Mouse (Mus musculus): ENCODE measurements around the gene Clcn3. TPM values are rescaled to one million over a fixed set of nuclear protein-coding genes. Genes with fewer than 3 reads are reported as not detected.

Clcn3 gene
- total RNA-seq, 4 experiments from 2014 or later = 34.5 to 37.8 (median 35.6) TPM

GRCm38 (mm10) chr8:60952803-60953202 is 30.3 kb downstream of the Clcn3 start:
- no peak for DNase-seq (ENCODE audit: low spot score in 2 of 2)

GRCm38 (mm10) chr8:60951757-60952156 is 31.3 kb downstream of the Clcn3 start:
- no peak for DNase-seq (ENCODE audit: low spot score in 2 of 2)

- DNase-seq (ENCODE audit: low spot score in 2 of 2) = no peak
Measured at GRCm38 (mm10) chr8:60951271-60951670, 31.8 kb downstream of the Clcn3 start.

DNA sequence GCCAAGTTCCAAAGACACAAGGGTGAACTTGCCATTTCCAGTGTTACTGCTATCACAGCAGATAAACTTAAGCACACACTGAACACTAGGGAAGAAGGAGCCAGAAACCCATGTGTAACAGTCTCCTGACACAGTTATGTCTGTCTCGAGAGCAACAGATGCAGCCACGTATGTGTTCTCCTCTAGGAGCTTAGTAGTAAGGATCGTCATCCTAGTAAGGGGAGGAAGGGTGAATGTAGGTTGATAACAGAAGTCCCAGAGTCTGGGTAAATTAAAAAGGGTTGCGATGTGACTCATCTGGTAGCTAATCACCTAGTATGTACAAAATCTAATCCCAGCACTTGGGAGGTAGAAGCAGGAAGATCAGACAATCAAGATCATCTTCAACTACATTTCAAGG is 33.2 kb downstream of the Clcn3 start:
- DNase-seq (ENCODE audit: low spot score in 2 of 2) = no peak

DNA sequence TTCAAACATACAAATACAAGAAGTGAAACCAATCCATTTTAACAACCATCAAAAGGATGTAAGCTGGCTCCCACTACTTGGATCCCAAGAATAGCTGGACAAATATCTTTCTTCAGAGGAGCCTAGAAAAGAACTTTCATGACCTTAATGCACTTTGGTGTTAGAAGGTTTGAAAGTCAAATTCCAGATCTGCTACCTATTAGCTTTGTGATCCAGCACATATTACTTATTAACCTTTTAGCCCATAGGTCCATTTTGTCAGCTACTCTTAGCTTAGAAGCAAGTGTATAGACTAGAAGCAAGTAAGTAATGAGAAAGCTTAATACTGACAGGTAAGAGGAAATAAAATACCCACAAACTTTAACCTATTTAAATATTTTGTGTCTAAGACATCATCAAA is 35.6 kb downstream of the Clcn3 start:
- no peak for DNase-seq (ENCODE audit: low spot score in 2 of 2)

DNA sequence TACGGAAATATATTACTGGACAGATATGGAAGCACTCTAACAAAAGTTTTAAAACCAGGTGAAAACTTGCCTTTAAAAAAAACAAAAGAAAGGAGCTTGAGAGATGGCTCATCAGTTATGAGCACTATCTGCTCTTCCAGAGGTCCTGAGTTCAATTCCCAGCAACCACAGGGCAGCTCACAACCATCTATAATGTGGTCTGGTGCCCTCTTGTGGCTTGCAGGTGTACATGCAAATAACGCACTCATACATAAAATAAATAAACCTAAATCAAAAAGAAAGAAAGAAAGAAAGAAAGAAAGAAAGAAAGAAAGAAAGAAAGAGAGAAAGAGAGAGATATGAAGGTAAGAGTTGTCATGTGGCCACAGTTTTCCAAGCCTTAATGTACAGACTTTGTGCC is 40.2 kb downstream of the Clcn3 start:
- DNase-seq (ENCODE audit: low spot score in 2 of 2) = no peak

GRCm38 (mm10) chr8:60938717-60939424 is 44.2 kb downstream of the Clcn3 start:
- DNase-seq (ENCODE audit: low spot score in 2 of 2) = no peak

DNA sequence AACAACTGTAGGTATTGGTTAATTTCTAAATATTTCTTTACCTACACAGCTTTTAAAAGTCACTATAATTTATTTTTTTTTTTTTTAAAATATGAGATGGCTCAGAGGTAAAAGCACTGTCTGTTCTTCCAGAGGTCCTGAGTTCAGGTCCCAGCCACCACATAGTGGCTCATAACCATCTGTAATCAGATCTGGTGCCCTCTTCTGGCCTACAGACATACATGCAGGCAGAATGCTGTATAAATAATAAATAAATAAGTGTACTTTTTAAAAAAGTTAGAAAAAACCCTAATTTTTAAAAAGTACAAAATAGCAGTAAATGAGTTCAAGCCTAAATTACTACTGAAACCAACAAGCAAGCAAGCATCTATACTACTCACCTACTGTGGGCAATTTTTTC is 49.5 kb downstream of the Clcn3 start:
- DNase-seq (ENCODE audit: low spot score in 2 of 2) = no peak

- no peak for DNase-seq (ENCODE audit: low spot score in 2 of 2)
Measured at GRCm38 (mm10) chr8:60920176-60920575, 62.9 kb downstream of the Clcn3 start.

GRCm38 (mm10) chr8:60919069-60919468 is 64.0 kb downstream of the Clcn3 start:
- no peak for DNase-seq (ENCODE audit: low spot score in 2 of 2)

DNA sequence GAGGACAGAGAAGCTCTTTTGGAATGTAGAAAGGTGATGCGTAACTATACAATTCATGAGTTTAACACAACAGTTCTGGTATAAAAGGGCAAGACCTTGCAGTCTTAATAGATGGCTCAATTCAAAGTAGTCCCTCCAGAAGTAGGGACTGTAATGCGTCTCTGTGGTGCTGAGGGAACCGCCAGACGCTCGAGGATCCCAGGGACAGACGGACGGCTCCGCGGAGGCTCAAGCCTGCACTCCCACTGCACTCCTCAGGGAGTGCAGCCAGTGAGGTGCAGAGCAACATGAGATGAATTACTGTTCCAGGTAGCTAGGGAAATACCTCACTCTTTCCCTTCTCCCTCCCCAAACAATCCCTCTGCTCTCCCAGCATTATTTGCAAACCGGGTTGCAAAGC is 70.5 kb downstream of the Clcn3 start:
- DNase-seq (ENCODE audit: low spot score in 2 of 2) = no peak

- DNase-seq (ENCODE audit: low spot score in 2 of 2) = no peak
Measured at GRCm38 (mm10) chr8:60912081-60912480, 71.0 kb downstream of the Clcn3 start.

DNA sequence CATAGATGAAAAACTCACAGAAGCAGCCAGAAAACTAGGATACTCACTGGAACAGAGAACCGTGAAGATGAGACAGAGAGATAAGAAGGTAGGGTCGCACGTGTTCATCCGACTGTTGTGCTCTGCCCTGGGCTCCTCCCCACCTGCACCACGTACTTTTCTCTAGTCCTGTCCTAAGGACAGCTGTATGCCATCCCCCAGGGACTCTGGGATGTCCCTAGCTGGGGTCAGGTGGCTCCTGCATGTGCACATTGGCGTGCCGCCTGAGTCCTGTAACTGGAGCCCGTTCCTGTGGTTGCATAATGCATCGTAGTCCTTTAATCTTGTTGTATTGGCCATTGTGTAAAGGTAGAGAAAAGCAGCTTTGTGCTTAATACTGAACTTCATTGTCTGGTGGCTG is 83.0 kb downstream of the Clcn3 start:
- DNase-seq (ENCODE audit: low spot score in 2 of 2) = peak in 1 of 2 experiments; percentile 38

GRCm38 (mm10) chr8:60895878-60896277 is 87.2 kb downstream of the Clcn3 start:
- DNase-seq (ENCODE audit: low spot score in 2 of 2) = no peak

GRCm38 (mm10) chr8:60891757-60892156 is 91.3 kb downstream of the Clcn3 start:
- DNase-seq (ENCODE audit: low spot score in 2 of 2) = no peak

GRCm38 (mm10) chr8:60890520-60890874 is 92.6 kb downstream of the Clcn3 start:
- DNase-seq (ENCODE audit: low spot score in 2 of 2) = no peak

GRCm38 (mm10) chr8:60889843-60890519 is 93.1 kb downstream of the Clcn3 start, which contains the start of gene Hpf1:
TSS of gene Hpf1 (plus strand) at chr8:60890418.
- DNase-seq (ENCODE audit: low spot score in 2 of 2) = peak; percentile 79 to 92

GRCm38 (mm10) chr8:60889131-60889842 is 93.8 kb downstream of the Clcn3 start:
- no peak for DNase-seq (ENCODE audit: low spot score in 2 of 2)

- DNase-seq (ENCODE audit: low spot score in 2 of 2) = no peak
Measured at GRCm38 (mm10) chr8:60886736-60887135, 96.4 kb downstream of the Clcn3 start.

GRCm38 (mm10) chr8:60883419-60884137 is 99.5 kb downstream of the Clcn3 start:
- no peak for DNase-seq (ENCODE audit: low spot score in 2 of 2)

DNA sequence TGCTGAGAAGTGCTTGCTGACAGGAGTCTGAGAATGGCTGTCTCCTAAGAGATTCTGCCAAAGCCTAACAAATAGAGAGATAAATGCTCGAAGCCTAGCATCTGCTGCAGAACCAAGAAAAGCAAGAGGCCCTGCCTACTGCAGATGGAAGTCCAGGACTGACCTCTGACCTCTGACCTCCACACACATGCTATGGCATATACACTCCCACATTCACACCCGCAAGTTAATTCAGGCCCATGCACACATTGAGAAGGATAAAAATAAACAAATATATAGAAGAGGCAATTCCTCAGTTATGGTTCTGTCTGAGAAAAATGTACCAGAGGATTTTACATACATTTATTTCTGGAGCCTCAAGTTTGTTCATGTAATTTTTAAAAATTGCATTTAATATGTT is 104.5 kb downstream of the Clcn3 start:
- DNase-seq (ENCODE audit: low spot score in 2 of 2) = no peak

Measured in gastrocnemius, adult 8-10 months (tissue).